Mouse (Mus musculus) forebrain, embryonic 14.5 days (tissue): ENCODE results near the gene Dnttip1. TPM values are rescaled to one million over a fixed set of nuclear protein-coding genes. Genes with fewer than 3 reads are reported as not detected.

ENCODE experiments used
- ATAC-seq: fragments of 200-750 bp; cut with Nextera tagmentation; 2 replicates; pipeline ENCODE4 v1.8.0; 2017; ENCODE audit warnings: mild to moderate bottlenecking, moderate library complexity
- DNase-seq: peaks from one replicate; pipeline ENCODE4 v3.0.0-alpha.2; 2015; ENCODE audit warnings: low spot score
- H3K27ac ChIP-seq: fragments of 300-500 bp; sonication (generic); 2 replicates; pipeline ENCODE4 v1.5.1; 2014; ENCODE audit warnings: low read depth, mild to moderate bottlenecking, control low read depth, low read length, moderate library complexity
- H3K27me3 ChIP-seq: fragments of 300-500 bp; sonication (generic); replicated peaks from 2 replicates; pipeline ENCODE4 v1.6.1; 2014; ENCODE audit warnings: low read length, control low read depth, mixed read lengths; ENCODE audit not compliant: control insufficient read depth, insufficient read depth
- H3K36me3 ChIP-seq: fragments of 300-500 bp; sonication (generic); 2 replicates; pipeline ENCODE4 v1.6.1; 2014; ENCODE audit warnings: low read length, control low read depth; ENCODE audit not compliant: control insufficient read depth, insufficient read depth
- H3K4me1 ChIP-seq: fragments of 300-500 bp; sonication (generic); 2 replicates; pipeline ENCODE4 v1.6.1; 2014; ENCODE audit warnings: antibody characterized with exemption, low read length, control low read depth; ENCODE audit not compliant: control insufficient read depth, insufficient read depth
- H3K4me2 ChIP-seq: fragments of 300-500 bp; sonication (generic); 2 replicates; pipeline ENCODE4 v1.6.1; 2014; ENCODE audit warnings: mild to moderate bottlenecking, control low read depth, low read length
- H3K4me3 ChIP-seq: fragments of 300-500 bp; sonication (generic); 2 replicates; pipeline ENCODE4 v1.5.1; 2014; ENCODE audit warnings: low read depth, low read length, control low read depth
- H3K9ac ChIP-seq: fragments of 300-500 bp; sonication (generic); 2 replicates; pipeline ENCODE4 v1.6.1; 2014; ENCODE audit warnings: mild to moderate bottlenecking, low read length, control low read depth, moderate library complexity
- H3K9me3 ChIP-seq: fragments of 300-500 bp; sonication (generic); replicated peaks from 2 replicates; pipeline ENCODE4 v1.6.1; 2016; ENCODE audit warnings: low read length, control low read depth, mixed read lengths; ENCODE audit not compliant: control insufficient read depth
- WGBS: fragments of 180-500 bp; shearing (Covaris S2); extraction: QIAGEN DNeasy Blood & Tissue Kit; methylation state at CpG from one replicate; pipeline ENCODE4 v1.1.7; 2014; 5-methylcytosine and 5-hydroxymethylcytosine counted together
- polyA plus RNA-seq: library from polyadenylated mRNA; unstranded; fragments of >200 nt; fragmentation: Nextera tagmentation; extraction: Ambion mirVana; gene quantifications from 2 replicates; pipeline ENCODE4 v1.2.1, GENCODE M21; 2014

The Dnttip1 gene
- polyA plus RNA-seq, 1 experiment from 2014 or later: 64.9 TPM

DNA sequence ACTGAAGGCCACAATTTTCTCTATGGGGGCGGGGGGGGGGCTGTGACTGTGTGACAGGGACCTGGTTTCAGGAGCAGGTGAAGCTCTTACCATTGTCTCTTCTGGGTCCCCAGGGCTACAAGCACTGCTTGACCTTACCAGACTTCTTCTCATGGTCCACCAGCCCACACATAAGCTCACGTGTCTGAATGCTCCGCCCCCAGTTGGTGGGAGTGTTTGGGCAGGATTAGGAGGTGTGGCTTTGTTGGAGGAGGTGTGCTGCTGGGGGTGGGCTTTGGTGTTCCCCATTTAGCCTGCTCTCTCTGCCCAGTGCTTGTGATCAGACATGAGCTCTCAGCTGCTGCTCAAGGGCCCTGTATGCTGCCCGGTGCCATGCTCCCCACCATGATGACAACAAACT, 22.5 kb upstream of the Dnttip1 start:
- DNase-seq (no peak), ATAC-seq (no peak)
- Histone ChIP-seq H3K27me3 (no peaks in the 10 kb centered on the region), H3K36me3 (no peaks in the 10 kb centered on the region), H3K4me1 (no peaks in the 10 kb centered on the region), H3K4me2 (no peak overlapping the region), H3K9me3 (no peaks in the 10 kb centered on the region), H3K4me3 (no peak overlapping the region), H3K27ac (no peak overlapping the region), H3K9ac (no peak overlapping the region)
- 56% methylated on average over 4 of the region's 4 CpGs for WGBS

DNA sequence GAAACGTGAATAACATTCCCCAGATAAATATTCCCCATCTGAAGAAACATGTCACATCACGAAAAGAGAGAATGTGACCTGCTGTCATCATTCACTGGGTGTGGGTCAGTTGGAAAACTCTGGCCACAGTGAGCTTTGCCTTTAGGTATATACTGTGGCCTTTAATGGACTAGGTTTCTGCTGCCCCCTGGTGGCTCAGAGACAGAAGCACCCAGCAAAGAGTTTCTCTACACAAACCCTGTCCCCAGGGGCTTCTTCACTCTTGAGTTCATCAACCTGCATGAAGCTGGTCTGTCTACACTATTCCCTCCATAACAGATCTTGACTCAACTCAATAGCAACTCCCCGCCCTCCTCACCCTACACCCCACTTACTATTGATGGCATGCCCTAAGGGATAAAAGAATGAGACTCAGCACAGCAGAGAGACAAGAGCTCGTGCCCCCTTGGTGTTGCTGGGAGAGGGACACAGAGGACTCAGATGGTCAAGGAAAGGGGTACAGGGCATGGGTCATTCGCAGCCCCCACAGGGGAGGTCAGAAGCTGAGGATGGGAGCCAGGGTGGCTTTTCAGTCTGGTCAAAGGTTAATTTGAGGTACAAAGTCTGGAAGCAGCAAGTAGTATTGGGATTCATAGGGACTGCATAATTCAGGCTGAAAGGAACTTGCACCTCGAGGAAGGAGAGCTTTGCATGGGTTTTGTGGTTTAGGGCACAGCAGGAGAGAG, 19.7 kb upstream of the Dnttip1 start:
- no peaks in the 10 kb centered on the region for H3K36me3 ChIP-seq
- H3K27me3 ChIP-seq: no peaks in the 10 kb centered on the region
- no peak overlapping the region for H3K27ac ChIP-seq
- H3K9me3 ChIP-seq: no peaks in the 10 kb centered on the region
- H3K4me2 ChIP-seq: no peak overlapping the region
- no peak overlapping the region for H3K4me3 ChIP-seq
- peak; percentile 77 for DNase-seq
- no peak overlapping the region for H3K9ac ChIP-seq
- ATAC-seq: no peak
- no peaks in the 10 kb centered on the region for H3K4me1 ChIP-seq
- WGBS: 28% methylated on average over 6 of the region's 6 CpGs

DNA sequence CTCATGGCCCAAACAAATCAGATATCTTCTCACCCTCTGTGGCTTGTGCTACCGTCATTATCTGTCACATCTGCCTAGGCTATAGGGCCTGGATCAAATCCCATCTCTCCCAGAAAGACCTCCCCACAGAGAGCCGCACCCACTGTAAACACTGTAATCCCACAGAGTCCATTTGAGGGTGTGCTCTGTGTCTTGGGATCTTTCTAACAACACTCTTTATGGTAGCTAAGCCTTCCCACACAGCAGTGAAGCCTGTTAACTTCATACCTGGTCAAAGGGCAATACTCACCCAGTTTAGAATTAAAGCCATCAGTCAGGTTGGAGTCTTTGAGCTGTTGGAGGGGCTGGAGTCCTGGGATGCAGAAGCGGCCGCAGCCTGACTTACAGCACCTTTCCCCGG, 14.1 kb upstream of the Dnttip1 start:
- WGBS: 86% methylated on average over 5 of the region's 5 CpGs
- no peak overlapping the region for H3K9ac ChIP-seq
- no peak overlapping the region for H3K4me2 ChIP-seq
- no peak overlapping the region for H3K4me3 ChIP-seq
- H3K9me3 ChIP-seq: no peaks in the 10 kb centered on the region
- no peaks in the 10 kb centered on the region for H3K36me3 ChIP-seq
- no peaks in the 10 kb centered on the region for H3K27me3 ChIP-seq
- no peaks in the 10 kb centered on the region for H3K4me1 ChIP-seq
- no peak for DNase-seq
- no peak overlapping the region for H3K27ac ChIP-seq
- no peak for ATAC-seq

DNA sequence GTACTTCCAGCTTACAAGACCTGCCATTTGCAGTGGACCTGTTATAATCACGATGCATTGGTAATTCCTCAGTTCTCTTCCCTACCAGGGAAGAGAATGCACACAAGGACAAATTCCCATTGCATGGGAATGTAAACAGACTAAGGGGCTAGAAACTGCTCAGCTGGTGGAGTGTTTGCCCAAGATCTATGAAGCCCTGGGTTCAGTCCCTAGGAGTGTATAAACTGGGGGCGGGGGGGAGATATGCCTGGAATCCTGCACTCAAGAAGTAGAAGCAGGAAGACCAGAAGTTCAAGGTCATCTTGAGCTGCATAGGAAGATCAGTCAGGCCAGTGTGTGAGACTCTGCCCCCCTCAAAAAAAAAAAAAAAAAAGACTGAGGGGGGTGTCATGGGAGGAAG, 12.5 kb upstream of the Dnttip1 start:
- 87% methylated on average over 2 of the region's 2 CpGs for WGBS
- no peak overlapping the region for H3K4me2 ChIP-seq
- no peak for DNase-seq
- H3K9me3 ChIP-seq: no peaks in the 10 kb centered on the region
- H3K4me3 ChIP-seq: no peak overlapping the region
- no peak overlapping the region for H3K27ac ChIP-seq
- H3K9ac ChIP-seq: no peak overlapping the region
- no peak for ATAC-seq
- H3K36me3 ChIP-seq: no peaks in the 10 kb centered on the region
- no peaks in the 10 kb centered on the region for H3K27me3 ChIP-seq
- H3K4me1 ChIP-seq: no peaks in the 10 kb centered on the region

DNA sequence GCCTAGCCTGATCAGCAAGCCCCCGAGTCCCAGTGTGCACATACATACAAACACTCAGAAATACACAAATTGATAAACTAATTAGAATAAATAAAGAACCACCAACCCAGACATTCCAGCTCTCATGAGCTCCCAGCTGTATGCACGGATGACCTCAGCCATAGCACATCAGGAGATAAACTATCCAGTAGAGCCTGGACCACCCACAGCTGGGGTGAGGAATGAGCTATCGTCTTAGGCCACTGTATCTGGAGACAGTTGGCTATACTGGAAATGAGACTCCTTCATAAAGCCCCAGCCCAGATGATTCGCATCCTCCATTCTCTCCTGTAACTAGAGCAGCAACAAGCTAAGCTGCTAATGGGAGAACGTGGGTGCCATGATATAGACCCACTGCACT, 10.9 kb upstream of the Dnttip1 start:
- WGBS: 87% methylated on average over 5 of the region's 5 CpGs
- DNase-seq (no peak), ATAC-seq (no peak)
- H3K9ac ChIP-seq: no peak overlapping the region
- no peaks in the 10 kb centered on the region for H3K4me1 ChIP-seq
- H3K27ac ChIP-seq: no peak overlapping the region
- H3K9me3 ChIP-seq: no peaks in the 10 kb centered on the region
- no peaks in the 10 kb centered on the region for H3K36me3 ChIP-seq
- H3K4me2 ChIP-seq: no peak overlapping the region
- H3K27me3 ChIP-seq: no peaks in the 10 kb centered on the region
- no peak overlapping the region for H3K4me3 ChIP-seq

DNA sequence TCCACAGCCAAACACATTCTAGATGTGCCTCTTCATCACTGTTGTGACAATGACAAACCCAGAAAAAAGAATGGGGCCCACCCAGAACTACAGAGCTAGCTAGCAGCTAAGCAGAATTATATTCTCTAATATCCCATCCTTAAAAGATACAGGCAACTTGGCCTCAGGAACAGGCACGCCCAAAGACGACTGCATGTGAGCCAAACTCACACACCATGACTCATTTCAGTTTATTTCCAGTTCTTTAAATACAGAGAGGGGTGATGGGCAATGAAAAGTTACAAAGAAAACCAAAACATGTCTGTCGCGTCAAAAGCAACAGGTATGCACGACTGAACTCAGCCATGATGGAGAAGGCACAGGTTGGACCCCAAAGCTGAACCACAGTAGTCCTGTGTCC, 10.3 kb upstream of the Dnttip1 start:
- no peak overlapping the region for H3K9ac ChIP-seq
- WGBS: 90% methylated on average over 5 of the region's 5 CpGs
- H3K36me3 ChIP-seq: no peaks in the 10 kb centered on the region
- no peaks in the 10 kb centered on the region for H3K9me3 ChIP-seq
- no peaks in the 10 kb centered on the region for H3K4me1 ChIP-seq
- H3K27me3 ChIP-seq: no peaks in the 10 kb centered on the region
- no peak for DNase-seq
- no peak overlapping the region for H3K27ac ChIP-seq
- H3K4me3 ChIP-seq: no peak overlapping the region
- no peak for ATAC-seq
- H3K4me2 ChIP-seq: no peak overlapping the region

DNA sequence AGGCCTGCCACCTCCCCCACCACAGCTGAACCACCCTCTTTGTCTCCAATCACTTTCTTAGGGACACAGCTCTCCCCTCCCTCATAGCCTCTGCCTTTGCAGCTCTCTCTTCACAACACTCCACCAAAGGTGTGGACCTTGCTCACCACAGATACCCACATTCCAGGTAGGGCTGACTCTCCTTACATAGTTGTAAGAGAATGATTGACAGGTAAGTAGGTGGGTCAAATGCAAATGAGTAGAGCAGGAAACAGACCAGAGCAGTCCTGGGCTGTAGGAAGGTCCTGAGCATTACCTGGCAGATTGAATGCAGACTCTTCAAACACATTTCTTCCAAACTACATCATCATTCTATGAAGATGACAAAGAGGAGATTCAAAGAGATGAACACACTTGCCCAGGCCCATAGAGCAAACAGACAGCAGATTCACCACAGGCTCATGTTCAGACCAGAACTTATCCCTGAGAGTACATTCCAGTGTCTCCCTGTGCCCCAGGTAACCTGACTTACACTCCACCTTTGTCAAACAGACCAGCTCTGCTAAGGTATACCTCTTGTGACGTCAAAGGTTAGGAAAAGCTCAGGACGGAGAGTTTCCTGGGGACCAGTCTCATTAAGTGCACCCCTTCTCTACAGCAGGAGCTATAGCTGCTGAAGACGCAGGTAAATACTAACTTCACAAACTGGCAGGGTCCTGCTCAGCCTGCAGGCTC, 8.2 kb upstream of the Dnttip1 start:
- WGBS: 74% methylated on average over 3 of the region's 3 CpGs
- H3K9ac ChIP-seq: no peak overlapping the region
- DNase-seq: no peak

DNA sequence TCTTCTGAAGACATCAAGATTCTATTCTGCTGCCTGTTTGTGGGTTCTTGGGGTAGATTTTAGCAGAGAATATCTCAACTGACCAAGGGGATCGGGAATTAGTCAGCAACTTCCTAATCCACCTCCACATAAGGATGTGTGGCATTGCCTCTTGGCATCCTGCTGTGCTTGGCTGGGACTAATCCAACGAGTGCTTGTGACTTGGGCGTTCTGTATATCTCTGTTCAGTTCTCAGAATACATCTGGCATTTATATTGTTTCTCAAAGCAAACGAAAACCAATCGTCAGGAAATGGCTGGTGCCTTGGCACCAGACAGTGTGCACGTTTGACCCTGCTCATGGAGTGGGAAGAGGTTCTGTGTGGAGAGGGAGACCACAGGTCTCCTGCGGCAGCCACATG, 5.9 kb upstream of the Dnttip1 start:
- ATAC-seq: no peak
- Histone ChIP-seq H3K4me3 (no peak overlapping the region), H3K36me3 (no peaks in the 10 kb centered on the region), H3K4me1 (no peaks in the 10 kb centered on the region), H3K9ac (no peak overlapping the region), H3K4me2 (no peak overlapping the region), H3K9me3 (no peaks in the 10 kb centered on the region), H3K27me3 (no peaks in the 10 kb centered on the region), H3K27ac (no peak overlapping the region)
- no peak for DNase-seq
- 64% methylated on average over 7 of the region's 7 CpGs for WGBS

More for the DNA sequence above, 8.2 kb upstream of the Dnttip1 start:
- H3K4me2 ChIP-seq: no peak overlapping the region
- no peak overlapping the region for H3K27ac ChIP-seq
- H3K36me3 ChIP-seq: no peaks in the 10 kb centered on the region
- no peaks in the 10 kb centered on the region for H3K4me1 ChIP-seq
- H3K9me3 ChIP-seq: no peaks in the 10 kb centered on the region
- no peaks in the 10 kb centered on the region for H3K27me3 ChIP-seq
- ATAC-seq: no peak
- H3K4me3 ChIP-seq: no peak overlapping the region

DNA sequence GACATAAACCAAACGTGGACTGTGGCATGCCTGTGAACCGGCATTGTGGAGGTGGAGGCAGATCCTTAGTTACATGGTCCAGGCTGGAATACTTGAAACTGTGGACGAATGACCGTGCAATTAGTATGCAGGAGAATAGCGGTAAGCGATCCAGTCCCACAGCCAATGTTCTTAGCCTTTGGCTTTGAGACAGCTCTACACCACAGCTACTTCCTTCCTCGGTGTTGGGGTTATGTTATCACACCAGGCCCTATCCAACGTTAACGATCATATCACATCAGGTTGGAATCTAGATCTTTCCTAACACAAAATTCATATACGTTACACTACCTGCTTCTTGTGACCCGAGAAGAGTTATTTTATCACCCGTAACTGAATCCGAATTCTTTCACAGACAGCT, 796 bp upstream of the Dnttip1 start:
- no peaks in the 10 kb centered on the region for H3K27me3 ChIP-seq
- peaks cover 10% of the 10 kb centered on the region; the same call in 1 of the 2 replicates for H3K4me1 ChIP-seq
- peaks cover 18% of the 10 kb centered on the region for H3K36me3 ChIP-seq
- no peak overlapping the region for H3K27ac ChIP-seq
- peak overlapping the region; percentile 88 for H3K4me3 ChIP-seq
- H3K4me2 ChIP-seq: peak overlapping the region; percentile 87
- no peak for DNase-seq
- 78% methylated on average over 13 of the region's 13 CpGs for WGBS
- no peak for ATAC-seq
- peak overlapping the region; percentile 93 for H3K9ac ChIP-seq
- H3K9me3 ChIP-seq: no peaks in the 10 kb centered on the region
